Mouse (Mus musculus) E14TG2a.4 (cell line): ENCODE results near the gene Ank2.

Experiments
- CTCF ChIP-seq: conservative IDR thresholded peaks from 2 replicates; pipeline ENCODE4 v1.5.1; 2014; ENCODE audit warnings: low read length
- NANOG ChIP-seq: IDR thresholded peaks from 2 replicates; pipeline ENCODE4 v1.6.1; 2014; ENCODE audit warnings: borderline replicate concordance, low read length, mixed read lengths

DNA sequence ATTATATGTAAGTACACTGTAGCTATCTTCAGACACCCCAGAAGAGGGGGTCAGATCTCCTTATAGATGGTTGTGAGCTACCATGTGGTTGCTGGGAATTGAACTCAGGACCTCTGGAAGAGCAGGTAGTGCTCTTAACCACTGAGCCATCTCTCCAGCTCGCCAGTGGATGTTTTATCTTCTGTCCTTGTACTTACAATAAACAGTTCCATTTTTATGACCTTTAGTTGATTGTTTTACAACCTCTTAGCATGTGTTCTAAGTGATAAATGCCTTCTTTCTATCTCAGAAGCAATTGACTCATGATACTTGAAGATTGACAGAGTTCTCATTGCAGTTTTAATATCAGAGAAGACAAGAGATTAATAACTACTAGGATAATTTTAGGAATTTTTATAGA is 620.9 kb downstream of the Ank2 start:
- TF ChIP-seq CTCF (no peak), NANOG (no peak)
